Mouse (Mus musculus) spleen, adult 18-20 months (tissue): Measurements from ENCODE around the gene Crls1.

Experiments used
- DNase-seq, 2 experiments: peaks; one replicate each; pipeline ENCODE4 v3.0.0; 2022; ENCODE audit warnings: mixed read lengths in 2 of 2

Crls1 gene

GRCm38 (mm10) chr2:132846407-132847358 is at the start of gene Crls1:
Gene Crls1 (plus strand): TSS chr2:132846666.
- DNase-seq: peak; percentile 96 to 99

GRCm38 (mm10) chr2:132802976-132803375 is 43.5 kb upstream of the Crls1 start:
- no peak for DNase-seq

- peak; percentile 81 to 84 for DNase-seq
Observed at GRCm38 (mm10) chr2:132815608-132816314, 30.7 kb upstream of the Crls1 start, which contains the start of the genes Trmt6 and Mcm8. Gene Trmt6 (minus strand): TSS chr2:132816055. Gene Mcm8 (plus strand): TSS chr2:132816141.

GRCm38 (mm10) chr2:132841071-132841470 is 5.4 kb upstream of the Crls1 start:
- DNase-seq: no peak

GRCm38 (mm10) chr2:132847581-132847980 is 1.1 kb downstream of the Crls1 start:
- DNase-seq: no peak

GRCm38 (mm10) chr2:132848361-132848760 is 1.9 kb downstream of the Crls1 start:
- no peak for DNase-seq

- no peak for DNase-seq
Observed at GRCm38 (mm10) chr2:132849141-132849540, 2.7 kb downstream of the Crls1 start.

- no peak for DNase-seq
Observed at GRCm38 (mm10) chr2:132853051-132853450, 6.6 kb downstream of the Crls1 start.

GRCm38 (mm10) chr2:132856333-132856732 is 9.9 kb downstream of the Crls1 start:
- no peak for DNase-seq

GRCm38 (mm10) chr2:132860435-132860834 is 14.0 kb downstream of the Crls1 start:
- no peak for DNase-seq

GRCm38 (mm10) chr2:132861456-132861855 is 15.0 kb downstream of the Crls1 start:
- no peak for DNase-seq

GRCm38 (mm10) chr2:132863325-132863724 is 16.9 kb downstream of the Crls1 start:
- DNase-seq: no peak

- DNase-seq: no peak
Observed at GRCm38 (mm10) chr2:132867521-132867920, 21.1 kb downstream of the Crls1 start.

- DNase-seq: no peak
Observed at GRCm38 (mm10) chr2:132869682-132870081, 23.2 kb downstream of the Crls1 start.

GRCm38 (mm10) chr2:132870286-132870685 is 23.8 kb downstream of the Crls1 start:
- no peak for DNase-seq

GRCm38 (mm10) chr2:132871663-132872062 is 25.2 kb downstream of the Crls1 start:
- DNase-seq: no peak

- no peak for DNase-seq
Observed at GRCm38 (mm10) chr2:132873657-132874326, 27.3 kb downstream of the Crls1 start.

GRCm38 (mm10) chr2:132876991-132877390 is 30.5 kb downstream of the Crls1 start:
- no peak for DNase-seq

- peak in 1 of 2 experiments; percentile 6 for DNase-seq
Observed at GRCm38 (mm10) chr2:132879261-132880044, 33.0 kb downstream of the Crls1 start.

GRCm38 (mm10) chr2:132880844-132881645 is 34.6 kb downstream of the Crls1 start, which contains the start of gene Lrrn4:
Gene Lrrn4 (minus strand): TSS chr2:132880891.
- DNase-seq: no peak

- no peak for DNase-seq
Observed at GRCm38 (mm10) chr2:132884303-132884967, 38.0 kb downstream of the Crls1 start.
